Mouse (Mus musculus) cerebellum, postnatal 14 days (tissue): ENCODE data around the gene Magohb.
"Not testable (repeated sequence)": the region's sequence is repeated elsewhere in the genome, so short reads cannot be mapped to it uniquely, and the experiment has no call there.

Experiments
- DNase-seq, 2 experiments: peaks; one replicate each; pipeline ENCODE4 v3.0.0; 2021; ENCODE audit warnings: mixed read lengths in 2 of 2

The Magohb gene

GRCm38 (mm10) chr6:131292991-131293788 is at the start of gene Magohb:
Gene Magohb, minus strand, starts transcription at chr6:131293244.
- peak; percentile 96 to 97 for DNase-seq

GRCm38 (mm10) chr6:131340082-131340481 is 47.0 kb upstream of the Magohb start:
- no peak for DNase-seq

DNA sequence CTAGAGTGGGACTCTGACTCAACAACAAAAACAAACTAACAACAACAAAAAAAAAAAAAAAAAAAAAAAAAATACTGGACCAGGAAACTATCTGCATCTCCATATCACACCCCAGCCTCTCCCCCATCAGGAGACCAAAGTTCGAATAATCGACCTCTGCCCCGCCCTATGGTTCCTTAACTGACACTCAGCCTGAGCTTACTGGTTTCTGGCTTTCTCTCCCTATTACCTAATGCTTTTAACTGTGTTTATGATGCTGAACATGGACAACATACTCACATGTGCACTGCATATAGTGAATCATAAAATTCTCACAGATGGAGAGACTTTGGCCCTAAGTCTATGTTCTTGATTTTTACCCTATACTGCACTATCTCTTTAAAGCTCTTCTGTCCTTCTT is 46.3 kb upstream of the Magohb start:
- no peak for DNase-seq

DNA sequence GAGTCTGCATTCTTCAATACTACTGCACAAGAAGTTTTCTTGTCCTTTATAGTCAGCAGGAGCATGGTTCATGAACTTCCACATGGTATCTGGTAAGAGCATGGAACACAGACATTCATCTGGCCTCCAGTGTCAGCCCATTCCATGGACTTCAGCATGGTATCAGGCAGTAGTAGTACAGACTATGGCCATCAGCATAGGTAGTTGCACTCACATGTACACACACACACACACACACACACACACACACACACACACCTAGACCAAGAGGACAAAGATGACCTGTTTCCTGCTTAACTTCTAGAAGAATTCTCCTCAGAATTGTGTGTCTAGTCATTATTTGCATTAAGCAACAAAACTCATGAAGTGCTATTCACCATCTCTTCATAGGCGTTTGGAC is 45.7 kb upstream of the Magohb start:
- no peak for DNase-seq

- DNase-seq, result no peak
Measured at GRCm38 (mm10) chr6:131327076-131327475, 34.0 kb upstream of the Magohb start.

DNA sequence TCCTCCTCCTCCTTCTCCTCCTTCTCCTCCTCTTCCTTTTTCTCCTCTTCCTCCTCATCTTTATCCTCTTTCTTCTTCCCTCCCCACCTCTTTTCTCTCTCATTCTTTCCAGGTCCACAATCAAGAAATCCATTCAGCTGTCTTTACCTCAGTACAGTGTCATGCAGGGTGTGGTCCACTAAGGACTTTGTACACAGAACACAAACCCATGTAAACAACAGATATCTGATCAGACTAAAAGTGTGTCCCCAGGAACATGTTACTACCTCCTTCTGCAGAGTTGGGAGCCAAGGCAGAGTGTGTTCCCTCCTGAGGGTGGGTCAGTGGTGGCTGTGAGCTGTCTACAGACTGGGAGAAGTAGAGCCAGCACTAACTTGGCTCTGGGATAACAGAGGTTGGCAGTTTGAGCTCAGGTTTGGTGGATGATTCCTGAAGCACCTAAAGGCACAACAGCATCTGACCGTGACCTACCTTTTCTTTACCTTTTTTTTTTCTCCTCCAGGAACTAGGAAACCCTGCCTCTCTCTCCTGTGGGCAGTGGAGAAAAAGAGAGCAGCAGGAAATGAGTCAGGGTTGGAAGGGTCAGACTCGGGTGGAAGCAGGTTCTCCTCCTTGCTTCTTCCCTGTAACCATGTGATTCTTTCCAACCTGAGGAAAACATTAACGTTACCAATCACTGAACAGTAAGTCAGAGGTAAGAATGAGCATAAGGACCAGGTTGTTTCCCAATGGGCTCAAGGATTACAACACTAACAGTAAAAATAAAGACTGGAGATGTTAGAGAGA is 29.0 kb upstream of the Magohb start:
- DNase-seq, result no peak

- no peak for DNase-seq
Measured at GRCm38 (mm10) chr6:131316155-131317101, 23.4 kb upstream of the Magohb start.

- DNase-seq, result no peak
Measured at GRCm38 (mm10) chr6:131308031-131308430, 15.0 kb upstream of the Magohb start.

- no peak for DNase-seq
Measured at GRCm38 (mm10) chr6:131304776-131305175, 11.7 kb upstream of the Magohb start.

GRCm38 (mm10) chr6:131298531-131298930 is 5.5 kb upstream of the Magohb start:
- no peak for DNase-seq

DNA sequence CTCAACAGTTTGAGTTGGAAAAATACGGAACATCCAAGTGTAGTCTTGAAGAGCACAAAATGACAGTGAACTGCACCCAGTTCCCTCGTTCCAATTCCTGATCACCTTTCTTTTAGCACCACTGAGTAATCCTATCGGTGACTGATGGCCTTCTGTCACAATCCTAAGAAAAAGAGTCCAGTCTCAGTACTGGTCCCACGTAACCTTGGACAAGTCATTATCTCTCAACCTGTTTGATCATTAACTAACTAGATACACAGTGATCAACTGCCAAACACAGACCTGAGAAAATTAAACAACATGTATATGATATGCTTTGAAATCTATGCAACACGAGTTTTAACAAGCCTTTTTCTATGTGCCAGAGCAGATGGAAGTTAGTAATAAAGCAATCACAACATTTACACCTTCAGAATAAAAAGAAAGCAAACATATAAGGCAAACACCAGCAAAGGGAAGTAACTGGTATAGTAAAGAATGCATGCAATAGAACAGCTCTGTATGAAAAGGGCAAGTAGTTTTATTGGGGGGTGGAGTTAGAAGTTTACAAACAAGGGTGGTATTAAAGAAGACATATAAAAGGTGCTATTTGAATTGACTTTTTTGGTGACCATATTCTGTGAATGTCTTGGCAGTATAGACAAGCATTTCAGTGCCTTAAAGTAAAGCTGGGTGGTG is 1.5 kb upstream of the Magohb start:
- no peak for DNase-seq

DNA sequence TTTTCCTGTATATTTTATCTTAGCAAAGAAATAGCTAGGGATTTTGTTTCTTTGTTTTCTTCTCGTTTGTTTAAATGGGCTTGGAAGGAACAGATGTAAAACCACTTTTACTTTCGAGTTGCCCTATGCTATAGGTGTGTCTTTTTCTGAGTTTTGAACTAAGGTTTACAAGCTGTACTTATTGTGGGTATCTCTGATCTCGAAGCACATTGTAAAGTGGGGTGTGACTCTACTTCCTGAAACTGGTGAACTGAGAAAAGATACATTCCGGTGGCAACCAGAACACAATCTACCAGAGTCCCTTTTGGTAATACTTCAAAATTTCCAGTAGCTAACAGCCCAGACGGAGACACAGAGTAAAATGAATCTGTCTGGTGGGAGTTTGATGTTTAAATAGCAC is 872 bp upstream of the Magohb start:
- peak in 1 of 2 experiments; percentile 1 for DNase-seq

- DNase-seq, result peak; percentile 12 to 63
Measured at GRCm38 (mm10) chr6:131292276-131292990, 611 bp downstream of the Magohb start.

DNA sequence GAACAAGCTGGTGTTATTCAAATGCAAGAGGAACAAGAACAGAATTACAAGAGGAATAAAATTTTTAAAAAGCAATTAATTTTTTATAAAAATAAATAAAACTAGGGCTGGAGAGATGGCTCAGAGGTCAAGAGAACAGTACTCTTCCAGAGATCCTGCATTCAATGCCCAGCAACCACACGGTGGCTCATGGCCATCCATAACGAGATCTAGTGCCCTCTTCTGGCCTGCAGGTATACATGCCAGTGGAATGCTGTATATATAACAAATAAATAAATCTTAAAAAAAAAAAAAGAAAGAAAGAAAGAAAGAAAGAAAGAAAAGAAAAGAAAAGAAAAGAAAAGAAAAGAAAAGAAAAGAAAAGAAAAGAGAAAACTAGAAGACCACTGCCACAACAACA is 2.6 kb downstream of the Magohb start:
- DNase-seq, result peak; percentile 53 to 68

GRCm38 (mm10) chr6:131278160-131278559 is 14.9 kb downstream of the Magohb start:
- not testable (repeated sequence) for DNase-seq

DNA sequence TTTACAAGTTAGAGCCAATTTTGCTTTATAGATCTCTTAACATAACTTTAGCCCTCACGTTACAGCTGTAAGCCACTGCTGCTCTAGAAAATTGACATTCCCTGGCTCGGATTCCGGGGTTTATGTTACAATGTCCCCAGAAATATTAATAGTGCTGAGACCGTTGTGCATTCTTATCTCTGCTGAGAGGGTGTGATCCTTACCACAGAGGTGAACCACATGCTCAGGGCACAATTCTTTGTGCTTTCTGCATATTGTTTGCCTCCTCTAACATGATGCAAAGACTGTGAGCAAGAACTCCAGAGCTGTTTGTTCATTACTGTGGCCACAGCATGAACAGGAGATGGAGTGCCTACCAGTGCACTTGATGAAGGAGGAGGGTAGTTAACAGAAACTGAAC is 16.4 kb downstream of the Magohb start:
- DNase-seq, result no peak

- DNase-seq, result no peak
Measured at GRCm38 (mm10) chr6:131272311-131272710, 20.7 kb downstream of the Magohb start.

- no peak for DNase-seq
Measured at GRCm38 (mm10) chr6:131270312-131270711, 22.7 kb downstream of the Magohb start.

DNA sequence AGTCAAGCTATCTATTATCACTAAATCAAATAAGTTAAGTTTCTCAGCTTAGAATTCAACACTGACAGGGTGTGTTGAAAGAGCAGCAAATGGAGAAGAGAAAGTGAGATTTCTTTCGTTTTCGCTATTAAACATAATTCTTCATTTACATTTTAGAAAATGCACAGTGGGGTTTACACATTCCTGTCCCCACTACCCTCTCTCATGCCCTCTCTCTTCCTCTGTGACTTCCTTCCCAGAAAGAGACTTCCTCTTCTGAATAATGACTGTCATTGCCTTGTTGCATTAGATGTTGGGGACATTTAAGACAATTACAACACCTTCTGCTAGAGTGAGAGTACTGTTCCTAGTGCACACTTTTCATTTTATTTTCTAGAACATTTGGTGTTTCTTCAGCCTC is 23.4 kb downstream of the Magohb start:
- no peak for DNase-seq

GRCm38 (mm10) chr6:131264175-131264574 is 28.9 kb downstream of the Magohb start:
- DNase-seq, result no peak

- no peak for DNase-seq
Measured at GRCm38 (mm10) chr6:131262778-131263177, 30.3 kb downstream of the Magohb start.

DNA sequence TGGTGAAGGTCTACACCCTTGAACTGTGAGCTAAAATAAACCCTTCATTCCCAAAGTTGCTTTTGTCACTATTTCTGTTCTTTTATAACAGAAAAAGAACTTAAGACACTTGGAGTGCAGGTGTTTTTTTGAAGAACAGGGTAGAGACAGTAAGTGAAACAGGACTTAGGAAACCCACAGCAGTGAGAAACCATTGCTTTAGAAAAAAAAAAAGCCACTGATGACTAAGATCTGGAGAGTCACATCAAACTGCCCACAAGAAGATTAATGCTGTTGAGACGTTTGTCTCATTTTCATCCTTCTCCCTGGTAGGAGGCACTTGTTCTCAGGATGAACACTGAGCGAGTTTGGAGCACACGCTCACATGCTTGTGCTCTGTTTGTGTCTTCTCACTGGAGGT is 31.0 kb downstream of the Magohb start:
- no peak for DNase-seq
